Mouse (Mus musculus) WW6 (cell line): ENCODE data around the gene Znhit3.
"Not testable (repeated sequence)": the region's sequence is repeated elsewhere in the genome, so short reads cannot be mapped to it uniquely, and the experiment has no call there.

Experiments
- DNase-seq: peaks from one replicate; pipeline ENCODE4 v3.0.0-alpha.2; 2013; ENCODE audit warnings: low read depth, low spot score

Gene Znhit3

GRCm38 (mm10) chr11:84876020-84876419 lies 40.1 kb downstream of the Znhit3 start:
- not testable (repeated sequence) for DNase-seq

- DNase-seq = no peak
Measured at GRCm38 (mm10) chr11:84873042-84873833, 42.9 kb downstream of the Znhit3 start.

DNA sequence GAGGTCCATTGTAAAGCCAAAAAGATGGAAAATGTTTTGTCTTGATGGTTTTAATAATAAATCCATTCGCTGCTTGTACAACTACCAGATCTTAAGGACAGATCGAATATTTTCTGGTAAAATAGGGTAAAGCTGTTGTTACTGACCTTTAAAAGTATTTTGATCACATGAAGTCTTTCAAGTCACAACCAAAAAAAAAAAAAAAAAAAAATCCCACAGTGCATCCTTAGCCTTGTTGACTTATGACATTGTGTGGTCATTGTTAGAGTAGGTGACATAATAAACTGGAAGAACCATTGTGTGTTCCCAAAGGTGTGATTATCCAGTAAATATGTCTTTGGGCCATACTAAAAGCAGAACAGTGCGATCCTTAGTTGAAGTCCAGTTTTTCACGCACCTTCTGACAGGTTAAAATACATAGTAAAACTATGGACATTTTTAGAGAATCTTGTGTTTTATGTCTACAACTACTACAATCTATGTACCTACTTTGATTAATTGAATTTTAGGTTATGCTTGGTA lies 44.6 kb downstream of the Znhit3 start:
- DNase-seq = no peak

DNA sequence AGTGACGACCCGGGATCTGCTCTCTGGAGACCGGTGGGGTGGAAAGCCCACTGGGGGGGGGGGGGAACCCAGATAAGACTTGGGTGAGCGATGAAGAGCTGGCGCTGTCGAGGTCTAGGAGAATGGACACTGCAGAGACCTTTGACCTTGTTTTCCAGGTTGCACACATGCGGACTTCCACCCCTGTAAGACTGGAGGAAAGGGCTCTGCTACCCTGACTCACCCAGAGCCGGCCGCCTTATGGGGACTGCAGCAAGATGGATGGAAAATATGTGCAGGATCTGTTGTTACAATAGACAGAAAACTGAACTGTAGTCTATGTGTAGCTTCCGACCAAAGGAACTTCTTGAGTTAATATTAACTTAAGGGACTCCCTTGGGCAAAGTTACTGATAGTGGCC lies 45.1 kb downstream of the Znhit3 start:
- no peak for DNase-seq

DNA sequence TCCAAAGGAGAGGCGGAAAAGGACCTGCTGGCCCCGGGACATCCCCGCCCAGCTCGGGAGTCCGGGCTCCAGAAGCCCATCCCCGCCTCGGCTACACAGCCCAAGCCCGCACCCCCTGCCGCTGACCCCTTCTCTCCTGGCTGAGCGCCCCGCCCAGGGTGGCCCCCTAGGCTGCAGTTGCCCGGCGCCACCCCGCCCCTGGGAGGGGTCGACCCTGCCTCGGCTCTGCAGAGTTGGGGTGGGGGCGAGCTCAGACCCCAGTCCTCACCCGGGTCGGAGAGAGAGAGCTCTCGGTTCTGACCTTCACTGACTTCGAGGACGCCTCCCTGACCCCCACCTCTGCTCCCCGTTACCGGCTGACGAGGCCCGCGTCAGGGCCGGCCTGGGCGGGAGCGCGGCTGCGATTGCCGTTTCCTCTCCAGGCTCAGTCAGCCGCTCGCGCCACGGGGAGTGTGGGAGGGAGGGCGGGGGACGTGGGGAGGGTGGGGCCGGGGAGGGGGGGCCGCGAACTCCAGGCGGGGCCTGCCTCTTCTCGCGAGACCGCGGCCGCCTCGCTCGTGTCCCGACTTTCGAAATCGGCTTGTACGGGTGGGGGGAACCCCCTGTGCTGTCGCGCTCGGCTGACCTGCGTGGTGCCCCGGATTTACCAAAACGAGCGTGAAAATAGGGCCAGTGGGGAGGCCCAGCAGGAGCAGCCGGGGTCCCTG lies 45.7 kb downstream of the Znhit3 start, which contains the start of gene Ggnbp2:
Gene Ggnbp2, minus strand, starts transcription at position 481 of the 707 bp plus-strand sequence.
- peak; percentile 93 for DNase-seq

GRCm38 (mm10) chr11:84869537-84870232 lies 46.5 kb downstream of the Znhit3 start:
- DNase-seq = peak; percentile 95

- DNase-seq = no peak
Measured at GRCm38 (mm10) chr11:84868786-84869259, 47.3 kb downstream of the Znhit3 start.

GRCm38 (mm10) chr11:84867586-84867985 lies 48.6 kb downstream of the Znhit3 start:
- DNase-seq = no peak

GRCm38 (mm10) chr11:84865268-84865667 lies 50.9 kb downstream of the Znhit3 start:
- DNase-seq = no peak
